Mouse (Mus musculus) testis, adult 2 months (tissue): ENCODE results near the gene Qpct. TPM values are rescaled to one million over a fixed set of nuclear protein-coding genes. Genes with fewer than 3 reads are reported as not detected.
A peak's percentile ranks its signal among the peaks of the same experiment; 100 is the strongest.
"Not testable (repeated sequence)": the region's sequence is repeated elsewhere in the genome, so short reads cannot be mapped to it uniquely, and the experiment has no call there.

Experiments used
- H3K27ac ChIP-seq: fragments of 200-500 bp; 2 replicates; pipeline ENCODE4 v1.5.1; 2012; ENCODE audit warnings: low read depth, low read length; ENCODE audit not compliant: control insufficient read depth, insufficient read depth
- H3K27me3 ChIP-seq: fragments of 200-500 bp; 2 replicates; pipeline ENCODE4 v1.6.1; 2012; ENCODE audit warnings: mild to moderate bottlenecking, low read length, moderate library complexity; ENCODE audit not compliant: control insufficient read depth, insufficient read depth
- H3K36me3 ChIP-seq: fragments of 200-500 bp; 2 replicates; pipeline ENCODE4 v1.6.1; 2012; ENCODE audit warnings: mild to moderate bottlenecking, low read length; ENCODE audit not compliant: control insufficient read depth, insufficient read depth
- H3K4me1 ChIP-seq: fragments of 200-500 bp; 2 replicates; pipeline ENCODE4 v1.6.1; 2012; ENCODE audit warnings: low read length; ENCODE audit not compliant: control insufficient read depth, insufficient read depth
- H3K4me3 ChIP-seq: fragments of 200-500 bp; 2 replicates; pipeline ENCODE4 v1.5.1; 2012; ENCODE audit warnings: low read depth, mild to moderate bottlenecking, low read length, moderate library complexity, mixed read lengths; ENCODE audit not compliant: control insufficient read depth
- CTCF ChIP-seq: fragments of 200-500 bp; IDR thresholded peaks from 2 replicates; pipeline ENCODE4 v1.5.1; 2012; ENCODE audit warnings: low read depth, mild to moderate bottlenecking, inconsistent platforms, low read length, moderate library complexity; ENCODE audit not compliant: control insufficient read depth, insufficient read depth, insufficient replicate concordance
- POLR2A ChIP-seq: fragments of 200-500 bp; IDR thresholded peaks from 2 replicates; pipeline ENCODE4 v1.6.1; 2012; ENCODE audit warnings: low read depth, mild to moderate bottlenecking, inconsistent platforms, low read length, moderate library complexity; ENCODE audit not compliant: control insufficient read depth
- polyA plus RNA-seq: library from polyadenylated mRNA; depleted of rRNA; stranded (reverse); fragments of >200 nt; gene quantifications from 2 replicates; pipeline ENCODE4 v1.2.3, GENCODE M21; 2012

Qpct gene
- polyA plus RNA-seq, 1 experiment = 30.7 TPM

- Histone ChIP-seq H3K4me1 (no peaks in the 10 kb centered on the region), H3K36me3 (no peaks in the 10 kb centered on the region), H3K4me3 (no peak overlapping the region), H3K27me3 (no peaks in the 10 kb centered on the region), H3K27ac (no peak overlapping the region)
- no peak for TF ChIP-seq CTCF
- no peak for TF ChIP-seq POLR2A
These were observed 56.5 kb downstream of the Qpct start for GRCm38 (mm10) chr17:79108238-79108637.

- TF ChIP-seq CTCF = no peak
- no peak for TF ChIP-seq POLR2A
- Histone ChIP-seq H3K4me3 (no peak overlapping the region), H3K4me1 (no peaks in the 10 kb centered on the region), H3K36me3 (no peaks in the 10 kb centered on the region), H3K27me3 (no peaks in the 10 kb centered on the region), H3K27ac (no peak overlapping the region)
These were observed 57.9 kb downstream of the Qpct start for GRCm38 (mm10) chr17:79109576-79109975.

GRCm38 (mm10) chr17:79110936-79111348 is 59.2 kb downstream of the Qpct start:
- TF ChIP-seq CTCF (peak; percentile 36; the same call in 1 of the 2 replicates), POLR2A (no peak)
- no peak overlapping the region for H3K4me3 ChIP-seq
- no peak overlapping the region for H3K27ac ChIP-seq
- H3K36me3 ChIP-seq = no peaks in the 10 kb centered on the region
- H3K4me1 ChIP-seq = no peaks in the 10 kb centered on the region
- no peaks in the 10 kb centered on the region for H3K27me3 ChIP-seq

GRCm38 (mm10) chr17:79115248-79115647 is 63.5 kb downstream of the Qpct start:
- H3K4me3 ChIP-seq, H3K27me3 ChIP-seq, H3K27ac ChIP-seq, H3K36me3 ChIP-seq, H3K4me1 ChIP-seq: not testable (repeated sequence)

- H3K4me3 ChIP-seq = no peak overlapping the region
- H3K27me3 ChIP-seq = no peaks in the 10 kb centered on the region
- H3K36me3 ChIP-seq = no peaks in the 10 kb centered on the region
- H3K4me1 ChIP-seq = no peaks in the 10 kb centered on the region
- H3K27ac ChIP-seq = no peak overlapping the region
- TF ChIP-seq POLR2A (no peak), CTCF (no peak)
These were observed 67.4 kb downstream of the Qpct start for GRCm38 (mm10) chr17:79119066-79119465.

- TF ChIP-seq CTCF (no peak), POLR2A (no peak)
- no peaks in the 10 kb centered on the region for H3K36me3 ChIP-seq
- no peak overlapping the region for H3K27ac ChIP-seq
- H3K4me1 ChIP-seq = no peaks in the 10 kb centered on the region
- H3K4me3 ChIP-seq = no peak overlapping the region
- H3K27me3 ChIP-seq = no peaks in the 10 kb centered on the region
These were observed 68.6 kb downstream of the Qpct start for GRCm38 (mm10) chr17:79120269-79120668.

- peaks cover 2% of the 10 kb centered on the region; the same call in 1 of the 2 replicates for H3K4me1 ChIP-seq
These were observed 82.0 kb downstream of the Qpct start for GRCm38 (mm10) chr17:79133740-79134139.

GRCm38 (mm10) chr17:79135826-79136225 is 84.1 kb downstream of the Qpct start:
- H3K36me3 ChIP-seq = no peaks in the 10 kb centered on the region
- H3K27me3 ChIP-seq = no peaks in the 10 kb centered on the region
- no peak overlapping the region for H3K27ac ChIP-seq
- no peak overlapping the region for H3K4me3 ChIP-seq
- no peak for TF ChIP-seq CTCF
- TF ChIP-seq POLR2A = no peak
- H3K4me1 ChIP-seq = peaks cover 2% of the 10 kb centered on the region; the same call in 1 of the 2 replicates

More at GRCm38 (mm10) chr17:79133740-79134139, 82.0 kb downstream of the Qpct start:
- no peaks in the 10 kb centered on the region for H3K36me3 ChIP-seq
- H3K27ac ChIP-seq = no peak overlapping the region
- TF ChIP-seq POLR2A (no peak), CTCF (no peak)
- H3K27me3 ChIP-seq = no peaks in the 10 kb centered on the region
- H3K4me3 ChIP-seq = no peak overlapping the region
